Mouse (Mus musculus): ENCODE results near the gene Igfbp6.

- TF ChIP-seq CTCF (conservative IDR thresholded peaks at IDR 0.05; ENCODE audit: insufficient read depth, insufficient read length, low read depth, low read length) (no peak), POLR2A (IDR thresholded peaks at IDR 0.05; ENCODE audit: low read depth, low read length) (no peak)
Measured at GRCm38 (mm10) chr15:102112827-102113226, 31.3 kb upstream of the Igfbp6 start.
